11 mouse cellular contexts compared by ENCODE assay signal in the genomic region with DNA sequence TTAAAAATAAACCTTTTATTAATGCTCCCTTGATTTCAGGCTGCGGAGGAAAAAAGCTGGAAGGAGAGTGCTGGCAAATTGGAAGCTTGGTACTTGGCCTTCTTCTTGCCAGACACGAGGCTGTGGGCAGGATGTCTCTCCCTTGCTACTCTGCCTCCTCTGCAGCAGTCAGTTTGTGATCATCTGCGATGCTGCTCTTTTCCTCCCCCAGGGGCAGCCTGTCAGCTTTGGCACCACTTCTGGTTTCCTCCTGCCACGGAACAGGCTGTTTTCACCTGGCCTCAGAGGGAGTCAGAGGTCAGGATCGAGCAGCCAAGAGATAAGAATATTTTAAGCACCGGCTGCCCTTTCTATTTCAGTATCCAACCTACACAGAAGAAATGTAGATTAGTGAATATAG. TPM values are rescaled to one million over a fixed set of nuclear protein-coding genes. Genes with fewer than 3 reads are reported as not detected.
A peak's percentile ranks its signal among the peaks of the same experiment; 100 is the strongest.
DNase-seq lines count a peak whose midpoint lies in the region; ATAC-seq and TF ChIP-seq lines count a peak whose summit lies in the region.
"Had no signal": no experiment of that assay in that cellular context is flagged by ENCODE, and none has a peak within 500 bp of the region (broad histone marks: within the 10 kb centered on the region; RNA-seq: fewer than 3 reads in every experiment).

No protein-coding gene starts in this region.

- H3K4me3 ChIP-seq in lung, postnatal 0 days (ENCODE audit: low read depth, low read length), result no peak overlapping the region
- H3K4me3 ChIP-seq in heart, embryonic 11.5 days (ENCODE audit: low read depth, low read length), result no peak overlapping the region
- H3K4me3 ChIP-seq in liver, embryonic 14.5 days (ENCODE audit: insufficient read depth in 1 of 2, low read depth in 2 of 2, low read length in 2 of 2), result no peak overlapping the region
- H3K4me3 ChIP-seq: left cerebral cortex, adult 2 months had no signal

- ATAC-seq in lung, postnatal 0 days, result no peak
- ATAC-seq in heart, embryonic 11.5 days (replicated peaks; ENCODE audit: insufficient number of reproducible peaks, low FRiP score, low TSS enrichment), result no peak
- ATAC-seq in liver, embryonic 14.5 days (ENCODE audit: insufficient read depth), result peak; percentile 33; the same call in 1 of the 2 replicates

- no peaks in the 10 kb centered on the region for H3K4me1 ChIP-seq in lung, postnatal 0 days (ENCODE audit: insufficient read depth, low read depth, low read length)
- peaks cover 7% of the 10 kb centered on the region; the same call in 1 of the 2 replicates for H3K4me1 ChIP-seq in heart, embryonic 11.5 days (ENCODE audit: control insufficient read depth, insufficient read depth, low read length)
- H3K4me1 ChIP-seq in liver, embryonic 14.5 days (replicated peaks; ENCODE audit: control insufficient read depth in 2 of 2, insufficient read depth in 2 of 2, low read length in 1 of 2), result peaks cover 0 to 3% of the 10 kb centered on the region in 2 experiments; a peak in 3 of 4 replicates

- no peaks in the 10 kb centered on the region for H3K36me3 ChIP-seq in lung, postnatal 0 days (ENCODE audit: insufficient read depth, low read length)
- H3K36me3 ChIP-seq in heart, embryonic 11.5 days (ENCODE audit: control insufficient read depth, insufficient read depth, low read length), result no peaks in the 10 kb centered on the region
- no peaks in the 10 kb centered on the region for H3K36me3 ChIP-seq in liver, embryonic 14.5 days (replicated peaks; ENCODE audit: control insufficient read depth, insufficient read depth, low read depth)

- no peaks in the 10 kb centered on the region for H3K9me3 ChIP-seq in lung, postnatal 0 days (ENCODE audit: low read length)
- H3K9me3 ChIP-seq in heart, embryonic 11.5 days (replicated peaks; ENCODE audit: control insufficient read depth, low read length), result no peaks in the 10 kb centered on the region
- no peaks in the 10 kb centered on the region for H3K9me3 ChIP-seq in liver, embryonic 14.5 days (ENCODE audit: control insufficient read depth, low read length)

- no peak overlapping the region for H3K27ac ChIP-seq in lung, postnatal 0 days (ENCODE audit: low read length)
- H3K27ac ChIP-seq in heart, embryonic 11.5 days (ENCODE audit: low read depth, low read length), result peak overlapping the region; percentile 54; the same call in 1 of the 2 replicates
- H3K27ac ChIP-seq in liver, embryonic 14.5 days, result no peak overlapping the region
- H3K27ac ChIP-seq: left cerebral cortex, adult 2 months; stomach, postnatal 0 days had no signal

- 15% methylated on average over 6 of the region's 6 CpGs for WGBS in lung, postnatal 0 days
- WGBS in heart, embryonic 11.5 days (ENCODE audit: insufficient replicate concordance), result 9% methylated on average over 6 of the region's 6 CpGs
- WGBS in liver, embryonic 14.5 days (ENCODE audit: insufficient replicate concordance), result 9% methylated on average over 6 of the region's 6 CpGs

- TF ChIP-seq CTCF in lung, postnatal 0 days (IDR thresholded peaks at IDR 0.05), result no peak
- peak; percentile 21; the same call in 1 of the 2 replicates for TF ChIP-seq CTCF in liver, embryonic 14.5 days (IDR thresholded peaks at IDR 0.05; ENCODE audit: low read depth)

- peak; percentile 7 for DNase-seq in lung, postnatal 0 days (ENCODE audit: low spot score)
- DNase-seq in lung, postnatal 14 days, result no peak
- peak; percentile 34 for DNase-seq in cerebellum, adult 9-11 months
- no peak for DNase-seq in liver, embryonic 14.5 days (ENCODE audit: low read depth in 3 of 3, low spot score in 3 of 3)
- no peak for DNase-seq in adrenal gland, adult 18-20 months (ENCODE audit: low spot score in 2 of 2)
- no peak for DNase-seq in lung, postnatal 25 days (ENCODE audit: low spot score)
- no peak for DNase-seq in left cerebral cortex, postnatal 10 days (ENCODE audit: extremely low spot score in 1 of 2, low spot score in 2 of 2)
- DNase-seq: adrenal gland, postnatal 36 days had no signal

- no peak overlapping the region for H3K4me2 ChIP-seq in lung, postnatal 0 days (replicated peaks; ENCODE audit: low read depth, low read length)
- peak overlapping the region; percentile 40 for H3K4me2 ChIP-seq in heart, embryonic 11.5 days
- H3K4me2 ChIP-seq in liver, embryonic 14.5 days (ENCODE audit: low read depth), result peak overlapping the region; percentile 23

- no peak overlapping the region for H3K9ac ChIP-seq in lung, postnatal 0 days (replicated peaks; ENCODE audit: low read depth)
- H3K9ac ChIP-seq in heart, embryonic 11.5 days (ENCODE audit: low read depth, low read length), result no peak overlapping the region
- H3K9ac ChIP-seq in liver, embryonic 14.5 days (replicated peaks), result peak overlapping the region; percentile 38

- intact Hi-C loops in left cerebral cortex, postnatal 10 days (cut with DNase I), result no loop called here

- TF ChIP-seq EP300 in lung, postnatal 0 days (IDR thresholded peaks at IDR 0.05), result no peak
- no peak for TF ChIP-seq EP300 in liver, embryonic 14.5 days (IDR thresholded peaks at IDR 0.05; ENCODE audit: low read depth)

- H3K27me3 ChIP-seq in lung, postnatal 0 days (replicated peaks; ENCODE audit: insufficient read depth, low read length), result no peaks in the 10 kb centered on the region
- H3K27me3 ChIP-seq in heart, embryonic 11.5 days (ENCODE audit: control insufficient read depth, insufficient read depth, low read length), result no peaks in the 10 kb centered on the region
- H3K27me3 ChIP-seq in liver, embryonic 14.5 days (ENCODE audit: control insufficient read depth, insufficient read depth, low read length), result no peaks in the 10 kb centered on the region

RNA-seq across cellular contexts. Expression of a gene that starts 25.2 kb away (rescaled TPM):
- 1.2 and 1.4 TPM in 2 replicates for polyA plus RNA-seq in lung, postnatal 0 days (2015; fragmentation: Nextera tagmentation; extraction: Ambion mirVana)
- polyA plus RNA-seq in heart, embryonic 11.5 days (2014; fragmentation: Nextera tagmentation; extraction: Ambion mirVana), result 17.6 and 19.4 TPM in 2 replicates
- polyA plus RNA-seq in liver, embryonic 14.5 days (2012; rRNA removed), result 0.57 and 0.64 TPM in 2 replicates
- 0.34 and 0.49 TPM in 2 replicates for polyA plus RNA-seq in liver, embryonic 14.5 days (2014; fragmentation: Nextera tagmentation; extraction: Ambion mirVana)
- 1 to 10 TPM in 1 of 2 experiments, under 1 TPM in 1; 0.96 to 2.5 TPM for total RNA-seq in adrenal gland, adult 18-20 months (2021)
- total RNA-seq in left cerebral cortex, postnatal 10 days (2021), result 100 to 1,000 TPM; 129 to 140 TPM

Comparison
In these comparisons a context has a peak if more than half of its experiments do, and no peak if none do; other contexts are left out.
1. DNase-seq: peak in lung, postnatal 0 days (single experiment) and cerebellum, adult 9-11 months (single experiment); none in lung, postnatal 14 days (single experiment), liver, embryonic 14.5 days (0 of 3), adrenal gland, adult 18-20 months (0 of 2), lung, postnatal 25 days (single experiment) and left cerebral cortex, postnatal 10 days (0 of 2).